Mouse (Mus musculus) small intestine, adult 10 weeks (tissue): ENCODE measurements around the gene Rasgrf1. TPM values are rescaled to one million over a fixed set of nuclear protein-coding genes. Genes with fewer than 3 reads are reported as not detected.

ENCODE experiments used
- polyA plus RNA-seq: library from polyadenylated mRNA; stranded (reverse); fragments of 350-450 nt; fragmentation: Illumina TruSeq; extraction: RNeasy Lipid Tissue Mini Kit (QIAGEN cat#74804); gene quantifications from one replicate; pipeline ENCODE4 v1.2.3, GENCODE M21; 2014; ENCODE audit warnings: low replicate concordance

Rasgrf1 gene
- polyA plus RNA-seq = 0.11 TPM

DNA sequence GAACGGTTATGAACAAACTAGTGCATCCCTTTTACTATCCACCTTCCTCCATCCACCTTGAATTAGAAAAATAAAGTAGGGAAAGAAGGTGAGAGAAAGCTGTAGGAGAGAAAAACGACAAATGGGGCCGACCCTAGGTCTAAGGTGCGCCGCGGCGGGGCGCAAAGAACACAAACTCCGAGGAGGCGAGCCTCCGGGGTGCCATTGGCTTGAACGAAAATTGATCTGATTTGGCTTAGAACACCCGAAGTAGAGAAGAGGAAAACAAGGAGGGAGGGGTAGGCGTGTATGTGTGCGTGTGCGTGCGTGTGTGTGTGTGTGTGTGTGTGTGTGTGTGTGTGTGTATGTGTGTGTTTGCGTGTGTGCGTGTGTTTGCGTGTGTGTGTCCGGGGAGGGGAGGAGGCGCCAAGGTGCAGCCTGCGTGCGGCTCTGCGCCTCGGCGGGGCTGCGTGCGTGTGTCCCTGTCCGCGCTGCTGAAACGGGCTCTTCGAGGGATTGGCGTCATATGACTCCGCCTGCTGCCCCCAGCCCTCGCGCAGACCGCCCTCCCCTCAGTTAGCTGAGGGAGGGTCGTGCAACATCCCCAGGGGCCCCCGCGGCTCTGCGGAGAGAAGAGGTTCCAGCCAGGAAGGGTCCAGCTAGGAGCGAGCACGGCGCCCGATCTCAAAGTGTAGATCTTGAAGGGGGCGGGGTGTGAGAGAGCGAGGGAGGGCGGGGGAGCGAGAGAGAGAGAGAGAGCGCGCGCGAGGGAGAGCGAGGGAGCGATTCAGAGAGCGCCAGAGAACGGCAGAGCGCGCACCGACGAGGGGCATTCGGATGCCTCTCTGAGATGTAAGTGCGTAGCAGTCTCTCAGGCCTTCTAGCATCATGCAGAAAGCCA lies at the start of gene Rasgrf1:
Rasgrf1 (plus strand) TSS at position 778 of the 880 bp plus-strand sequence.

DNA sequence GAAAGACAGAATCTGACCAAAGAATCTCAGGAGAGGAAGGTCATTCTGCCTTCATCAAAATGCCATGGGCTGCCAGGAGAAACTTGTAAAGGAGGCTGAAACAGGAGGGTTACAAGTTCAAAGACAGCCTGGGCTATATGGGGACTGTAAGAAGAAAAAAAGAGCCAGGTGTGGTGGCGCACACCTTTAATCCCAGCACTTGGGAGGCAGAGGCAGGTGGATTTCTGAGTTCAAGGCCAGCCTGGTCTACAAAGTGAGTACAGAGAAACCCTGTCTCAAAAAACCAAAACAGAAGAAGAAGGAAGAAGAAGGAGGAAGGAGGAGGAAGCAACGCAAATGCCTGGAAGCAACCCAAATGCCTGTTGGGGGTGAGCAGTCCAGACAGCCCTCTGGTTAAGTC lies 144.1 kb downstream of the Rasgrf1 start, which contains the start of gene Ctsh:
Ctsh (plus strand) TSS at position 301 of the 400 bp plus-strand sequence.

Other genes starting within 250 kb of the Rasgrf1 start
- 6.8 TPM for gene Tmed3, start 204.8 kb upstream of the Rasgrf1 start, polyA plus RNA-seq
- gene Ankrd34c, start 171.4 kb upstream of the Rasgrf1 start, polyA plus RNA-seq = not detected
- gene Ctsh, start 144.2 kb downstream of the Rasgrf1 start, polyA plus RNA-seq = 148 TPM
- 342 TPM for gene Morf4l1, start 204.9 kb downstream of the Rasgrf1 start, polyA plus RNA-seq